ENCODE assay signal across 8 mouse cellular contexts in genomic region chr9:106308555-106308954, GRCm38 (mm10). TPM values are rescaled to one million over a fixed set of nuclear protein-coding genes. Genes with fewer than 3 reads are reported as not detected.
DNase-seq lines count a peak whose midpoint lies in the region; ATAC-seq and TF ChIP-seq lines count a peak whose summit lies in the region.

No protein-coding gene starts in this region.

- no peak overlapping the region for H3K4me3 ChIP-seq in layer of hippocampus, adult 2 months
- H3K4me3 ChIP-seq in embryonic facial prominence, embryonic 12.5 days, result no peak overlapping the region
- H3K4me3 ChIP-seq in intestine, postnatal 0 days (ENCODE audit: low read depth, low read length), result no peak overlapping the region
- no peak overlapping the region for H3K4me3 ChIP-seq in forebrain, embryonic 13.5 days

- no peaks in the 10 kb centered on the region for H3K27me3 ChIP-seq in embryonic facial prominence, embryonic 12.5 days
- H3K27me3 ChIP-seq in intestine, postnatal 0 days (replicated peaks; ENCODE audit: control insufficient read depth, insufficient read depth, low read length), result no peaks in the 10 kb centered on the region
- no peaks in the 10 kb centered on the region for H3K27me3 ChIP-seq in forebrain, embryonic 13.5 days

- H3K9ac ChIP-seq in embryonic facial prominence, embryonic 12.5 days, result no peak overlapping the region
- no peak overlapping the region for H3K9ac ChIP-seq in intestine, postnatal 0 days (ENCODE audit: low read depth, low read length)
- H3K9ac ChIP-seq in forebrain, embryonic 13.5 days, result no peak overlapping the region

- ATAC-seq in embryonic facial prominence, embryonic 12.5 days (ENCODE audit: insufficient number of reproducible peaks, insufficient read depth, low FRiP score, low TSS enrichment), result no peak
- peak; percentile 33; the same call in 1 of the 2 replicates for ATAC-seq in intestine, postnatal 0 days
- ATAC-seq in forebrain, embryonic 13.5 days, result no peak

- H3K27ac ChIP-seq in layer of hippocampus, adult 2 months, result peak overlapping the region; percentile 74
- H3K27ac ChIP-seq in embryonic facial prominence, embryonic 12.5 days, result 0 out of 2 replicates have a peak overlapping the region, but pooled peaks have one; percentile 33
- H3K27ac ChIP-seq in intestine, postnatal 0 days (ENCODE audit: low read depth, low read length), result peak overlapping the region; percentile 36; the same call in 1 of the 2 replicates
- H3K27ac ChIP-seq in forebrain, embryonic 13.5 days, result no peak overlapping the region; the same call in 1 of the 2 replicates

- TF ChIP-seq CTCF in layer of hippocampus, adult 2 months (conservative IDR thresholded peaks at IDR 0.05), result no peak
- TF ChIP-seq CTCF in intestine, postnatal 0 days (IDR thresholded peaks at IDR 0.05; ENCODE audit: low read depth), result no peak

- DNase-seq in layer of hippocampus, adult 2 months (ENCODE audit: low spot score in 2 of 2), result no peak
- DNase-seq in layer of hippocampus, adult 9-10 months (ENCODE audit: low spot score), result no peak
- peak; percentile 58 to 65 for DNase-seq in lung, postnatal 4 days
- DNase-seq in gastrocnemius, postnatal 25 days, result no peak
- DNase-seq in frontal cortex, postnatal 10 days (ENCODE audit: low spot score in 2 of 2), result no peak

- peaks cover 10% of the 10 kb centered on the region for H3K36me3 ChIP-seq in embryonic facial prominence, embryonic 12.5 days
- H3K36me3 ChIP-seq in intestine, postnatal 0 days (ENCODE audit: control insufficient read depth, insufficient read depth), result 0 out of 2 replicates have a peak, but pooled peaks cover 3% of the 10 kb centered on the region
- peaks cover 6% of the 10 kb centered on the region; the same call in 1 of the 2 replicates for H3K36me3 ChIP-seq in forebrain, embryonic 13.5 days (ENCODE audit: poor library complexity, severe bottlenecking)

- WGBS in embryonic facial prominence, embryonic 12.5 days, result 86% methylated on average over 2 of the region's 2 CpGs
- 69% methylated on average over 2 of the region's 2 CpGs for WGBS in intestine, postnatal 0 days
- whole genome bisulfite sequencing in forebrain, embryonic 13.5 days, result 97% methylated on average over 2 of the region's 2 CpGs

- no peaks in the 10 kb centered on the region for H3K9me3 ChIP-seq in embryonic facial prominence, embryonic 12.5 days
- no peaks in the 10 kb centered on the region for H3K9me3 ChIP-seq in intestine, postnatal 0 days (ENCODE audit: control insufficient read depth)
- H3K9me3 ChIP-seq in forebrain, embryonic 13.5 days (replicated peaks), result no peaks in the 10 kb centered on the region

- no peaks in the 10 kb centered on the region for H3K4me1 ChIP-seq in embryonic facial prominence, embryonic 12.5 days
- H3K4me1 ChIP-seq in intestine, postnatal 0 days (replicated peaks; ENCODE audit: control insufficient read depth, insufficient read depth, low read length), result no peaks in the 10 kb centered on the region; the same call in 1 of the 2 replicates
- H3K4me1 ChIP-seq in forebrain, embryonic 13.5 days, result no peaks in the 10 kb centered on the region

- H3K4me2 ChIP-seq in embryonic facial prominence, embryonic 12.5 days (replicated peaks), result no peak overlapping the region
- H3K4me2 ChIP-seq in intestine, postnatal 0 days (replicated peaks; ENCODE audit: low read depth), result no peak overlapping the region
- H3K4me2 ChIP-seq in forebrain, embryonic 13.5 days, result no peak overlapping the region

RNA-seq across cellular contexts. Expression of gene Poc1a, which starts 27.7 kb away (rescaled TPM):
- 10 to 100 TPM in 1 of 2 experiments, 1 to 10 TPM in 1; 8.6 to 14.5 TPM for total RNA-seq in layer of hippocampus, adult 2 months (2021)
- polyA plus RNA-seq in embryonic facial prominence, embryonic 12.5 days (2016; fragmentation: Nextera tagmentation; extraction: Ambion mirVana), result 25.7 and 27.9 TPM in 2 replicates
- 11.5 and 12.3 TPM in 2 replicates for polyA plus RNA-seq in intestine, postnatal 0 days (2015; fragmentation: Nextera tagmentation; extraction: Ambion mirVana)
- 1 to 10 TPM in 1 of 2 experiments, under 1 TPM in 1; 0.90 to 2.1 TPM for total RNA-seq in gastrocnemius, postnatal 25 days (2021)
- polyA plus RNA-seq in forebrain, embryonic 13.5 days (2015; fragmentation: Nextera tagmentation; extraction: Ambion mirVana), result 17.7 and 21.6 TPM in 2 replicates

RNA-seq across cellular contexts. Expression of gene Dusp7, which starts 59.9 kb away (rescaled TPM):
- 10 to 100 TPM; 81.7 to 93.2 TPM for total RNA-seq in layer of hippocampus, adult 2 months (2021)
- polyA plus RNA-seq in embryonic facial prominence, embryonic 12.5 days (2016; fragmentation: Nextera tagmentation; extraction: Ambion mirVana), result 51.1 and 59.2 TPM in 2 replicates
- polyA plus RNA-seq in intestine, postnatal 0 days (2015; fragmentation: Nextera tagmentation; extraction: Ambion mirVana), result 4.6 TPM in 2 replicates
- total RNA-seq in gastrocnemius, postnatal 25 days (2021), result 10 to 100 TPM; 13.8 to 31.7 TPM
- 7.1 and 8.7 TPM in 2 replicates for polyA plus RNA-seq in forebrain, embryonic 13.5 days (2015; fragmentation: Nextera tagmentation; extraction: Ambion mirVana)

Comparison
In these comparisons a context has a peak if more than half of its experiments do, and no peak if none do; other contexts are left out.
1. DNase-seq: peak in lung, postnatal 4 days (2 of 2); none in layer of hippocampus, adult 2 months (0 of 2), layer of hippocampus, adult 9-10 months (single experiment), gastrocnemius, postnatal 25 days (single experiment) and frontal cortex, postnatal 10 days (0 of 2).